Mouse (Mus musculus): Measurements from ENCODE around the gene Mog.

DNA sequence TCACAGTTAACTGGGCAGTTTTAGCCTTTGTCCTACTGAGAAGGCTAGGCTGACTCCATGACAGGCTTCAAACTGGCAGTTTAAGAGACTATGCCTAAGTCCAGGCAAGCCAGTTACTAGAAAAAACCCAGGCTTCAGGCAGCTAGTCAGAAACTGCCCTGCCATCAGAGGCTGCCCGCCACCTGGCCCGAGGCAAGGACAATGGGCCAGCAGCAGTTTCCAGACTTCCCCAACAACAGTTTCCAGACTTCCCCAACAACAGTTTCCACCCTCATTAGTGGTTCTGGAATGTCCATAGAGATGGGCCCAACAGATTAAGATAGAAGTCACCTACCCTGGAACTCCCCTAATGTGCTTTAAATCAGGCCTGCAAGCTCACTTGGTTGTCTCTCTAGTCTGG is 3.2 kb upstream of the Mog start:
- TF ChIP-seq EP300 (IDR thresholded peaks at IDR 0.05; ENCODE audit: low read depth) (no peak), CTCF (IDR thresholded peaks at IDR 0.05; ENCODE audit: low read depth) (no peak)

Measured in liver, embryonic 14.5 days (tissue).